12 mouse cellular contexts compared by ENCODE assay signal in genomic region chr13:82129777-82130735, GRCm38 (mm10).
A peak's percentile ranks its signal among the peaks of the same experiment; 100 is the strongest.
DNase-seq lines count a peak whose midpoint lies in the region; ATAC-seq and TF ChIP-seq lines count a peak whose summit lies in the region.
"Had no signal": no experiment of that assay in that cellular context is flagged by ENCODE, and none has a peak within 500 bp of the region (broad histone marks: within the 10 kb centered on the region; RNA-seq: fewer than 3 reads in every experiment).

No protein-coding gene starts in this region.

- H3K4me1 ChIP-seq in forebrain, embryonic 13.5 days: no peaks in the 10 kb centered on the region
- H3K4me1 ChIP-seq in forebrain, embryonic 10.5 days: no peaks in the 10 kb centered on the region

- H3K27me3 ChIP-seq in forebrain, embryonic 13.5 days: no peaks in the 10 kb centered on the region
- no peaks in the 10 kb centered on the region for H3K27me3 ChIP-seq in forebrain, embryonic 10.5 days (ENCODE audit: poor library complexity, severe bottlenecking)

- no peak overlapping the region for H3K4me2 ChIP-seq in forebrain, embryonic 13.5 days

- intact Hi-C loops in left cerebral cortex, adult 2 months (cut with DNase I): no loop called here
- intact Hi-C loops in left cerebral cortex, postnatal 4 days (cut with DNase I): no loop called here
- intact Hi-C loops in left cerebral cortex, postnatal 14 days (cut with DNase I): no loop called here

- no peak overlapping the region; the same call in 1 of the 2 replicates for H3K27ac ChIP-seq in forebrain, embryonic 13.5 days
- no peak overlapping the region for H3K27ac ChIP-seq in forebrain, embryonic 10.5 days
- peak overlapping the region; percentile 50 for H3K27ac ChIP-seq in left cerebral cortex, adult 2 months

- 0 out of 2 replicates have a peak, but pooled peaks have one; percentile 36 for ATAC-seq in forebrain, embryonic 13.5 days
- ATAC-seq: intestine, postnatal 0 days had no signal

- no peak overlapping the region for H3K9ac ChIP-seq in forebrain, embryonic 13.5 days

- WGBS in forebrain, embryonic 13.5 days: 48% methylated on average over 7 of the region's 7 CpGs
- WGBS in forebrain, embryonic 10.5 days: 63% methylated on average over 7 of the region's 7 CpGs

- DNase-seq in forebrain, embryonic 10.5 days (ENCODE audit: extremely low spot score, low spot score): no peak
- no peak for DNase-seq in left cerebral cortex, adult 2 months (ENCODE audit: extremely low spot score in 1 of 2, low spot score in 2 of 2)
- no peak for DNase-seq in left cerebral cortex, postnatal 4 days
- peak; percentile 13 to 36 for DNase-seq in left cerebral cortex, postnatal 14 days (ENCODE audit: low spot score in 2 of 2)
- peak; percentile 54 for DNase-seq in retina, embryonic 14.5 days (ENCODE audit: low spot score)
- no peak for DNase-seq in urinary bladder, postnatal 10 days (ENCODE audit: low spot score)
- no peak for DNase-seq in thymus, adult 18-20 months
- DNase-seq: adrenal gland, adult 8-10 months; lung, postnatal 4 days had no signal

- H3K36me3 ChIP-seq in forebrain, embryonic 13.5 days (ENCODE audit: poor library complexity, severe bottlenecking): no peaks in the 10 kb centered on the region
- no peaks in the 10 kb centered on the region for H3K36me3 ChIP-seq in forebrain, embryonic 10.5 days (replicated peaks)

- no peak for TF ChIP-seq CTCF in left cerebral cortex, adult 2 months (IDR thresholded peaks at IDR 0.05)

- no peaks in the 10 kb centered on the region for H3K9me3 ChIP-seq in forebrain, embryonic 13.5 days (replicated peaks)
- H3K9me3 ChIP-seq in forebrain, embryonic 10.5 days: no peaks in the 10 kb centered on the region

- no peak overlapping the region for H3K4me3 ChIP-seq in forebrain, embryonic 13.5 days
- no peak overlapping the region for H3K4me3 ChIP-seq in forebrain, embryonic 10.5 days
- no peak overlapping the region for H3K4me3 ChIP-seq in left cerebral cortex, adult 2 months
- H3K4me3 ChIP-seq: myocyte had no signal

Comparison
In these comparisons a context has a peak if more than half of its experiments do, and no peak if none do; other contexts are left out.
1. DNase-seq: peak in left cerebral cortex, postnatal 14 days (2 of 2) and retina, embryonic 14.5 days (single experiment); none in forebrain, embryonic 10.5 days (single experiment), left cerebral cortex, adult 2 months (0 of 2), left cerebral cortex, postnatal 4 days (single experiment), urinary bladder, postnatal 10 days (single experiment) and thymus, adult 18-20 months (0 of 2).